Mouse (Mus musculus) CH12.LX (cell line): ENCODE results near the gene Klhl26. TPM values are rescaled to one million over a fixed set of nuclear protein-coding genes. Genes with fewer than 3 reads are reported as not detected.
A peak's percentile ranks its signal among the peaks of the same experiment; 100 is the strongest.

ENCODE experiments used
- DNase-seq: peaks from one replicate; pipeline ENCODE4 v3.0.0-alpha.2; 2013; ENCODE audit errors: extremely low read depth
- H3K27ac ChIP-seq: 2 replicates; pipeline ENCODE4 v1.5.1; 2012; ENCODE audit warnings: low read depth, mild to moderate bottlenecking, control low read depth, moderate library complexity; ENCODE audit not compliant: insufficient read depth
- H3K27me3 ChIP-seq: replicated peaks from 2 replicates; pipeline ENCODE3; 2012; ENCODE audit warnings: inconsistent platforms
- H3K36me3 ChIP-seq, 2 experiments: replicated peaks in 1 of 2; 2 replicates each; pipeline versions ENCODE3 to v1.6.1; 2012; ENCODE audit warnings: inconsistent platforms in 1 of 2, low read length in 1 of 2, mild to moderate bottlenecking in 1 of 2, mixed read lengths in 1 of 2, moderate library complexity in 1 of 2; ENCODE audit not compliant: control insufficient read depth in 1 of 2, insufficient read depth in 1 of 2
- H3K4me1 ChIP-seq, 2 experiments: 2 replicates each; pipeline ENCODE4 v1.6.1; 2012; ENCODE audit warnings: inconsistent platforms in 1 of 2, moderate library complexity in 1 of 2; ENCODE audit not compliant: insufficient read depth in 2 of 2, control insufficient read depth in 1 of 2
- H3K4me2 ChIP-seq: 2 replicates; pipeline ENCODE4 v1.6.1; 2012; ENCODE audit warnings: low read depth, mild to moderate bottlenecking, control low read depth; ENCODE audit not compliant: poor library complexity, insufficient read depth, severe bottlenecking
- H3K4me3 ChIP-seq, 3 experiments: fragments of 150-350 bp in 1 of 3; sonication (generic) in 1 of 3; replicated peaks in 1 of 3; 2 replicates each; pipeline versions ENCODE3 to v1.5.1; 2011 to 2012; ENCODE audit warnings: low read depth in 2 of 3, low read length in 2 of 3, mild to moderate bottlenecking in 2 of 3, moderate library complexity in 2 of 3, control low read depth in 1 of 3, improper control_type of control experiment in 1 of 3, inconsistent platforms in 1 of 3, mixed read lengths in 1 of 3; ENCODE audit not compliant: poor library complexity in 1 of 3
- H3K79me2 ChIP-seq: replicated peaks from 2 replicates; pipeline ENCODE4 v1.6.1; 2012; ENCODE audit warnings: mild to moderate bottlenecking, moderate library complexity; ENCODE audit not compliant: control insufficient read depth, poor library complexity, insufficient read depth, severe bottlenecking; ENCODE audit errors: extremely low read depth
- H3K9ac ChIP-seq: 2 replicates; pipeline ENCODE4 v1.6.1; 2012; ENCODE audit warnings: low read depth, mild to moderate bottlenecking, control low read depth, moderate library complexity; ENCODE audit not compliant: insufficient read depth
- H3K9me3 ChIP-seq: replicated peaks from 2 replicates; pipeline ENCODE3; 2012; ENCODE audit warnings: low read length, inconsistent platforms, mixed read lengths
- CHD1 ChIP-seq: IDR thresholded peaks from 2 replicates; pipeline ENCODE4 v1.6.1; 2012; ENCODE audit warnings: low read depth, low read length, improper control_type of control experiment, inconsistent platforms
- CTCF ChIP-seq, 2 experiments: IDR thresholded peaks in 1 of 2; conservative IDR thresholded peaks in 1 of 2; 2 replicates each; pipeline ENCODE4 v1.5.1; 2011 to 2012; ENCODE audit warnings: low read depth in 2 of 2, low read length in 2 of 2, improper control_type of control experiment in 1 of 2, inconsistent platforms in 1 of 2, mild to moderate bottlenecking in 1 of 2, moderate library complexity in 1 of 2
- E2F4 ChIP-seq: IDR thresholded peaks from 2 replicates; pipeline ENCODE4 v1.6.1; 2011; ENCODE audit warnings: low read depth, low read length, improper control_type of control experiment; ENCODE audit not compliant: insufficient replicate concordance
- ELF1 ChIP-seq: IDR thresholded peaks from 2 replicates; pipeline ENCODE4 v1.6.1; 2014; ENCODE audit warnings: low read depth, mild to moderate bottlenecking, inconsistent platforms, low read length, improper control_type of control experiment
- ETS1 ChIP-seq: conservative IDR thresholded peaks from 2 replicates; pipeline ENCODE4 v1.6.1; 2012; ENCODE audit warnings: low read depth, mild to moderate bottlenecking, inconsistent platforms, low read length, improper control_type of control experiment, moderate library complexity
- HCFC1 ChIP-seq: IDR thresholded peaks from 2 replicates; pipeline ENCODE4 v1.6.1; 2012; ENCODE audit warnings: low read depth, mild to moderate bottlenecking, inconsistent platforms, low read length, improper control_type of control experiment
- MAX ChIP-seq: IDR thresholded peaks from 2 replicates; pipeline ENCODE4 v1.6.1; 2011; ENCODE audit warnings: low read length, improper control_type of control experiment
- MXI1 ChIP-seq: IDR thresholded peaks from 2 replicates; pipeline ENCODE4 v1.6.1; 2011; ENCODE audit warnings: mild to moderate bottlenecking, low read depth, low read length, improper control_type of control experiment
- MYC ChIP-seq: IDR thresholded peaks from 2 replicates; pipeline ENCODE4 v1.6.1; 2011; ENCODE audit warnings: low read depth, mild to moderate bottlenecking, improper control_type of control experiment, low read length
- NELFE ChIP-seq: IDR thresholded peaks from 2 replicates; pipeline ENCODE4 v1.6.1; 2011; ENCODE audit warnings: low read depth, low read length, improper control_type of control experiment
- NRF1 ChIP-seq: IDR thresholded peaks from 2 replicates; pipeline ENCODE4 v1.6.1; 2014; ENCODE audit warnings: low read depth, mild to moderate bottlenecking, inconsistent platforms, low read length, improper control_type of control experiment, moderate library complexity
- PAX5 ChIP-seq: IDR thresholded peaks from 2 replicates; pipeline ENCODE4 v1.6.1; 2012; ENCODE audit warnings: low read length, inconsistent platforms, mixed read lengths
- POLR2A ChIP-seq: IDR thresholded peaks from 2 replicates; pipeline ENCODE4 v1.6.1; 2011; ENCODE audit warnings: low read depth, mild to moderate bottlenecking, improper control_type of control experiment, low read length
- SIN3A ChIP-seq: IDR thresholded peaks from 2 replicates; pipeline ENCODE4 v1.6.1; 2012; ENCODE audit warnings: low read length, improper control_type of control experiment, inconsistent platforms
- TCF12 ChIP-seq: IDR thresholded peaks from 2 replicates; pipeline ENCODE4 v1.6.1; 2014; ENCODE audit warnings: low read depth, mild to moderate bottlenecking, inconsistent platforms, low read length, improper control_type of control experiment
- ZC3H11A ChIP-seq: IDR thresholded peaks from 2 replicates; pipeline ENCODE4 v1.6.1; 2012; ENCODE audit warnings: low read depth, mild to moderate bottlenecking, inconsistent platforms, low read length, improper control_type of control experiment
- ZMIZ1 ChIP-seq: IDR thresholded peaks from 2 replicates; pipeline ENCODE4 v1.6.1; 2012; ENCODE audit warnings: low read depth, mild to moderate bottlenecking, inconsistent platforms, low read length, improper control_type of control experiment
- dilution Hi-C: fragments of 300-500 bp; cut with MboI; formaldehyde crosslinking; loops from 2 replicates; pipeline ENCODE4 v1.14.3; 2020; ENCODE audit warnings: low sequenced_read_pairs; ENCODE audit not compliant: extremely low pct_unique_long_range_greater_than_20kb, extremely low pct_ligation_motif_present
- in situ Hi-C: fragments of 300-500 bp; cut with MboI; formaldehyde crosslinking; loops from 3 replicates; pipeline ENCODE4 v1.14.3; 2019; ENCODE audit warnings: low sequenced_read_pairs, low pct_ligation_motif_present, low pct_unique_long_range_greater_than_20kb, mixed read lengths
- polyA plus RNA-seq: library from polyadenylated mRNA; unstranded; fragments of >175 nt; gene quantifications from 2 replicates; pipeline ENCODE4 v1.2.1, GENCODE M21; 2012; ENCODE audit warnings: low read depth; ENCODE audit not compliant: insufficient read length
- total RNA-seq, 2 experiments: library from RNA; depleted of rRNA; stranded (reverse); fragments of 300-350 nt in 1 of 2; fragments of >200 nt in 1 of 2; gene quantifications; 2 replicates each; pipeline ENCODE4 v1.2.3; 2012 to 2014

Klhl26 gene
- total RNA-seq (2012; rRNA removed) (10.2 and 15.6 TPM in 2 replicates), total RNA-seq (2014; rRNA removed) (3.7 and 4.7 TPM in 2 replicates), polyA plus RNA-seq (4.9 and 6.0 TPM in 2 replicates)

- Histone ChIP-seq H3K79me2 (no peaks in the 10 kb centered on the region), H3K27me3 (peaks cover 33% of the 10 kb centered on the region), H3K4me2 (peak within 1 kb of the TSS; percentile 72), H3K9ac (peak within 1 kb of the TSS; percentile 90), H3K9me3 (no peaks in the 10 kb centered on the region), H3K4me1 (peaks cover 0 to 26% of the 10 kb centered on the region in 2 experiments; a peak in 2 of 4 replicates), H3K27ac (peak within 1 kb of the TSS; percentile 21; the same call in 1 of the 2 replicates), H3K36me3 (peaks cover 0 to 24% of the 10 kb centered on the region in 2 experiments), H3K4me3 (peak within 1 kb of the TSS; percentile 76 to 95 (median 87))
- in situ Hi-C loops (no loop called here), dilution Hi-C loops (no loop called here)
- DNase-seq: peak; percentile 99
- TF ChIP-seq MYC (0 out of 2 replicates have a peak, but pooled peaks have one; percentile 55), ETS1 (peak; percentile 7; the same call in 1 of the 2 replicates), MXI1 (peak; percentile 85; the same call in 1 of the 2 replicates), ZMIZ1 (peak; percentile 42; the same call in 1 of the 2 replicates), HCFC1 (peak; percentile 6; the same call in 1 of the 2 replicates), ZC3H11A (no peak), POLR2A (peak; percentile 73), NRF1 (peak; percentile 37; the same call in 1 of the 2 replicates), TCF12 (peak; percentile 65), ELF1 (no peak; the same call in 1 of the 2 replicates), E2F4 (no peak), MAX (peak; percentile 52; the same call in 1 of the 2 replicates), PAX5 (no peak), SIN3A (peak; percentile 68; the same call in 1 of the 2 replicates), CTCF (conservative IDR thresholded peaks at IDR 0.05 in 1 of 2, IDR thresholded peaks at IDR 0.05 in 1 of 2; ENCODE audit: low read depth in 2 of 2, low read length in 2 of 2) (no peak), CHD1 (0 out of 2 replicates have a peak, but pooled peaks have one; percentile 33), NELFE (peak; percentile 74)
Observed at GRCm38 (mm10) chr8:70476333-70477268, at the start of gene Klhl26. TSS of gene Klhl26 (minus strand) at chr8:70476968.
